Mouse (Mus musculus) megakaryocyte-erythroid progenitor cell, adult 5-6 weeks (primary cell): Measurements from ENCODE around the gene Tgfbrap1. TPM values are rescaled to one million over a fixed set of nuclear protein-coding genes. Genes with fewer than 3 reads are reported as not detected.
"Not testable (repeated sequence)": the region's sequence is repeated elsewhere in the genome, so short reads cannot be mapped to it uniquely, and the experiment has no call there.

ENCODE experiments used
- ATAC-seq: replicated peaks from 2 replicates; pipeline ENCODE4 v1.8.0; 2016; ENCODE audit warnings: mild to moderate bottlenecking, inconsistent platforms; ENCODE audit not compliant: severe bottlenecking, poor library complexity, low FRiP score, low TSS enrichment
- total RNA-seq, 2 experiments: library from RNA; stranded (forward) in 1 of 2; stranded (reverse) in 1 of 2; fragments of 200-1000, 215-1000 nt in 1 of 2; fragments of >200 nt in 1 of 2; fragmentation: Nextera tagmentation in 1 of 2; gene quantifications; 2 replicates each; pipeline ENCODE4 v1.2.3; 2014 to 2017

Gene Tgfbrap1
- total RNA-seq (2014; fragmentation: Nextera tagmentation) (23.1 and 30.6 TPM in 2 replicates), total RNA-seq (2017) (9.1 and 16.9 TPM in 2 replicates)

DNA sequence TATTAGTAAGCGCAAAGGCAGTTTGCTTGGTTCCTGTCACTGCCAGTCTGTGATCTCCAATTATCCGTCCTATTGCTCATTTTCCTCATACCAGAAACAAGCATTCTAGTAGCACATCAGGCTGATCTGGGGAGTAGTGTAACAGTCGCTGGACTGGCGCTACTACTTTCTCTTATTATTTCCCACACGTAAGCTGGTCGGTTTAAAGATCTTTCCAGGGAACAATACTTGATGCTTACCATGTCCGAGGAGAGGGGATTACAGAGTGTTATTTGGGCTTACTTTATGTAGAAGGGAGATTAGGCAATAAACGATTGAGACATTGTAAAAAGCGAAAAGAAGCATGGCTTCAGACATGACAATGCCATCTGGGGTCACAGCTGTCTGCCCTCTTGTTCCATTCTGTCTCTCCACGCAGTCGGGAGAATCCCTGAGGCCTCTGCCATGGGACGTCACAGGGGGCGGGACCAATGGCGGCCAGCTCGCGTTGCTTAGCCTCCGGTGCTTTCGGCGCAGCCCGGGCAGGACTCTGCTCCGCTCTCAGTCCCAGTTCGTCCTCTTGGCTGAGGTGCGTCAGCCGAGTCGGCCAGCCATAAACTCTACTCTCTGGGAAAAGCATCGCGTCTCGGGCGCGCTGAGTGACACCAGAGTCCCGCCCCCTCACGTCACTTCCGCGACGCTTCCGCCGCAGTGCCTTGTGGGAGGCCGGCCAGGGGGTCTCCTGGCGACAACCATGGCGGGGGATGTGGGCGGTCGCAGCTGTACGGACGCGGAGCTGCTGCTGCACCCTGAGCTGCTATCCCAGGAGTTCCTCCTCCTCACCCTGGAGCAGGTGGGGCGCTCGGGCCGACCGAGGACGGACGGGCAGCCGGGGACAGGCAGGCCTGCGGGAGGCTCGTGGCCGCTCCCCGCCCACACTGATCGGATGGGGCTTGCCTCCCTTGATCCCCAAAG is at the start of gene Tgfbrap1, which contains the start of gene AI597479:
Gene Tgfbrap1, minus strand, starts transcription at position 607 of the 954 bp plus-strand sequence.
Gene AI597479, plus strand, starts transcription at position 680 of the 954 bp plus-strand sequence.
- peak; percentile 97 for ATAC-seq

DNA sequence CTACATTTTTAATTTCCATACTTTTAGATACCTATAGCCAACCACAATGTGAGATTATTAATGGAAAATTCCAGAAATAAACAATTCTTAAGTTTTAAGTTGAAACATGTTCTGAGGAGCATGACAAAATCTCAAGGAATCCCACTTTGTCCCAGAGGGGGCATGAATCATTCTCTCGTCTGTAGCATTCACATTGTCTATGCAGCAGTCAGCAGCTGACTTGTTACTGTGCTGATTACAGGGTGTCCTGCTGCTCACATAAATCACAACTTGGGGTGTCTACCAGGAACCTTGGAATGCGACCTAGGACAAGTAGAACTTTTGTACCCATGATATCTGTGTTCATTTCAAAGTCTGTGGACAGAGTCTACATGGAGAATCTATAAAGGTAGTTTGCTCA is 49.0 kb upstream of the Tgfbrap1 start:
- ATAC-seq, result no peak

DNA sequence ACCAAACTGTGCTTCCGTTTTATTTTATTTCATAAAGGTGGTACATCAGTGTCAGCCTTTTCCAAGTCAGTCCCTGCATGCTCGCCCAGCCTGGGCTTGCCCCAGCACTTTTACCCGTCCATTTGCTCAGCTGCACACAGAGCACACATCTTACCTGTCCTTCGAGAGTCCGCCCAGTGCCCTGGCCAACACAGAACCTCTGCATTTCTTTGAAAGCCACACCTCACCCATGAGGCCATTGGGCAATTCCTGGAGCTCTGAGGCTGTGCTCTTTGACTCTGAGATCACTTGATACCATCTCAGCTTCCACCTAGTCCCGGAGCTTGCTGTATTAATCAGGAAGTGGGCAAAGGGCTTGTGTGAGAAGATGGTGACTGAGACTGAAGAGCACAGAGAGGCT is 47.0 kb upstream of the Tgfbrap1 start:
- ATAC-seq, result no peak

DNA sequence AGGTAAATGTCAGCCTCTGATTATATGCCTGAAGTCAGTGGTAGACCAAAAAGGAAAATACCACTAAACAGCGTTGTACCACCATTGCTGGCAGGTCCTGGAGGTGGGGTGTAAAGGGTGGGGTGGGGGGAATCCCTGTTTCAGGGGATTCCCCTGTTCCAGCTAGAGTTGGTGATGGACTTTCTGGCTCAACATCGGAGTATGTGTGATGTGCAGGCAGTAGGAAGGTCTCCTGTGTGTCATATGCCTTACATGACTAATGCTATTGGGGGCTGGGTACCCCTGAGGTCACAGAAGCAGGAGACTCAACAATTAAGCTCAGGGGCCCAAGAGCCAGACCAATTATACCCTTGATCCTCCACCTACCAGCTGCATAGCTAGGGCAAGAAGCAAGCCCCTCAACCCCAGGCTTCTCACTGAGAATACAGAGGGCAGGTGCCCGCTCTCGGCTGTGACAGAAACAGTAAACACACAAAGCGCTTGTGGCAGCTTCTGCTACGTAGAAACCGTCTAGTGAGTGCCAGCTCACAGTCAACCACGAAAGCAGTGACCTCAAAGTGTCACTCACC is 46.0 kb upstream of the Tgfbrap1 start:
- ATAC-seq, result no peak

DNA sequence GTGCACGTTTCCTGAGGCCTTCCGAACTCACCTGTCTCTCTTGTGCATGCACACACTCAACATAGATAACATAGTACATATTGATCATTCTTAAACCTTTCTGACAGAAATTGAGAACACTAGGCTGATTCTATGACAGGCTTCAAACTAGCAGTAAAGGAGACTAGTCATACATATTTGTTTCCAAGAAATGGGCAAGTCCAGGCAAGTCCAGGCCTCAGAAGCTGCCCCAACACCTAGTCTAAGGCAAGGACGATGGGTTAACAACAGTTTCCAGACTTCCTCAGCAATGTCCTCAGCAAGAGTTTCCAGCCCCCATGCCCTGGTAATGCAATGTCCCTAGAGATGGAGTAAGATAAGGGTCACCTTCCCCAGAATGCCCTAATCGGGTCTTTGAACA is 45.4 kb upstream of the Tgfbrap1 start:
- no peak for ATAC-seq

DNA sequence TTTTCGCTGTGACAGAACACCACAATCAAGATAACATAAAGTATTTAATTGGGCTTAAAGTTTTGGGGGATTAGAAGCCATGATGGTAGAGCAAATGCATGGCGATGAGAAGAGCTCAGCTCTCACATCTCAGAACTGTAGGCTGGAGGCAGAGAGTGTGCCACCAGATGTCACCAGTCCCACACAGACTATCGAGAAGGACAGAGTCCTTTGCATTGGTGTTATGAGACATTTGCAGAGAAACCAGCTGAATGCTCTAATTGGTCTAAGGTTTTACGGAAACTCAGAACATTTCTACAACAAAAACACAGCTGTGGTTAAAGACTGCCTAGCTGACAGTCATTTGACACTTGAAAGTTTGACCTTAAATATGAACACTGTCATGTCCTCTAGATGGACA is 44.8 kb upstream of the Tgfbrap1 start:
- no peak for ATAC-seq

DNA sequence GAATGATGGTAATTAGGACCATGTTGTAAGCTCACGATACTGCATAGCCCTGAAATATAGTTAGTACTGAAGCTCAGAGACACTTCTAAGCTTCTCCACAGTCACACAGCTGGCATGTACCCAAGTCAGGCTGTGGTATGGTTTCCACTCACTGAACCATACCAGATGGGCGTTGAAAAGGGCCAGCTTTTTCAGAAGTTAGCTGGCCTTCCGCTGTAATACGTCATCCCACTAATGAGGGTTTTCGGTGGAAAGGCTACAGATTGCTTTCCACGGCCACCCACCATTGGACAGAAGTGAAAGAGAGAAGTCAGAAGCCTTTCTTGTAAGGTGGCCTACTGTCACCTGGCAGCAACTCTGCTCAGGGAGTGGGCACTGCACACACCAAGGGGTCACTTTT is 44.4 kb upstream of the Tgfbrap1 start:
- no peak for ATAC-seq

DNA sequence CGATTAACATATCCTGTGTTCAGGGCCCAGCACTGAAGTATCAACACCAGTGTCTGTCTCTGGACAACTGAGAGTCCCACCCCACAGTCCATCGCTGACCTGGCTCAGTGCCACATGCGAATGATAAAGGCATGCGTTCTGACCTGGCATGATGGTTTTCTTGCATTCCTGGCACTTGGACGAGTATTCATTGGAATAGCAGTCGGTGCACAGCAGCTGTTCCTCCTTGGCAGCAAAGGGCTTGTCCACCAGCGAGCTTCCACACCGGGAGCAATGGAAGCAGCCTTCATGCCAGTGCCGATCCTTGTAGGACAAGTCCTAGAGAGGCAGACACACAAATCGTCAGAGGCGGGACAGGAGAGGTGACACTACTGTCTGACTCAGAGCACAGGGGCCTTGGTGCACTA is 43.1 kb upstream of the Tgfbrap1 start:
- no peak for ATAC-seq

DNA sequence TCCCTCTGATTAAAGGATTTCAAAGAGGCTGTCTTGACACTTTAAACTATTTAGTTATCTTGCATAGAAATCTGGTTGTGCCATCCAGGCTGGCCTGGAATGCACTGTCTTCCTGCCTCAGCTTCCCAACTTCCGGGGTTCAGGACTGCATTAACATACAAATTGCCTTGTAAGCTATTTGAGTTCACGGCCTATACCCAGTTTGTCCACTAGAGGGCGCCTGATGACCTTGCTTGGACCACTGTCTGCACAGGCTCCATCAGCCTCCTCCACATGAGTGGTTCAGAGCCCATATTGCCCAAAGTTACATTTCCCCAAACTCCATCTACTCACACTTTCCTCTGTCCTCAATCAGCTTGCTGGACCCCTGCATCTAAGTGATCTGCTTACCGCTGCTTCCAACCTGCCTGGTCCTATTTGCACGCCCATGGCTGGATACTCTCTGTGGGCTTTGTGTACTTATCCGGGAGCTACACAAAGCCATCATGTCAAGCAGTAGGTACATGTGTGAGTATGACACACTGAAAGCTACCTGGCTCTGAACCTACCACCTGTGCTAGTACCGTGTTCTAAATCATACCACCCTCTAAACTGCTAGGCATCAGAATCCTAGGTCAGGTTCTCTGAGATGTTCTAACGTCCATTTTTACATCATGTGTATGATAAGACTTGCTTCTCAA is 41.3 kb upstream of the Tgfbrap1 start:
- peak; percentile 93 for ATAC-seq

DNA sequence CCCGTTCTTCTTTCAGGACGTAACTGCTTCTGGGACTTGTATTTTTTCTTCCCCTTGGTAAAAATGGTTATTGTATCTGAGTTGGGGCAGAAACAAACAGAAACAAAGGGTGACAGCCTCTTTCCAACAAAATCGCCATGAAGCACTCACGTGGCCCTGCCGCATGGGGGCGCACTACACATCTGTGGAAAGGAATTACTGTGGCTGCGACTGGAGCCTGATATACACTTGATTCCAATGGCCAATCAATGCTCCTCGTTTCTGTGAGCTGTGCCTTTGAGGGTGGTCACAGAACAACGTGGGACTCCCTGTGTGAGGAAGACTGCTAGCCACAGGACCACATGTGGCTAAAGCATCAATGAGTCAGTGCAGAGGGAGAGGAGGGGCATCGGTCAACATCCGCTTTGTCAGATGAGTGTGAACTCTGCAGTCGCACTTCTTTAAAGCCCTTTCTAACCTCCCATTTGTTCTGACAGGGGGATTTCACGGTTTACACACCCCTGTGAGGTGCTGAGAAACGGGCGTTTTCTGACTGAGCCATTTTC is 39.9 kb upstream of the Tgfbrap1 start:
- no peak for ATAC-seq

DNA sequence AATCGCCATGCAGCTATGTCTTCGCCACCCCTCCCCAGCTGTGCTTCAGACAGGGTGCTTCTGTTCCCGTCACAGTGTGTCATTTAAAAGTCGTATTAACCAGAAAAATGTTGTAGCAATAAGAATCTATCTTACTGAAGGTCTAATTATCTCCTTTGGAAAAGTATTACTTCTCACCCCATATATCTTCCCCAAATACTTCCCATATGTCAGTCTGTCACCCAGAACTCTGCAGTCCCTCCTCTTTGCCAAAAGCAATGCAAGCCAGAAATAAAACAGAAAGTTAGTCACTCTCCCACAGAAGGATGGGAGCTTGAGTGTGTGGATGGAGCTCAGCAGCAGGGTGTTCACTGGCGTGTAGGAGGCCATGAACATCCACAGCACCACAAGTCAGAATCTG is 38.9 kb upstream of the Tgfbrap1 start:
- no peak for ATAC-seq

DNA sequence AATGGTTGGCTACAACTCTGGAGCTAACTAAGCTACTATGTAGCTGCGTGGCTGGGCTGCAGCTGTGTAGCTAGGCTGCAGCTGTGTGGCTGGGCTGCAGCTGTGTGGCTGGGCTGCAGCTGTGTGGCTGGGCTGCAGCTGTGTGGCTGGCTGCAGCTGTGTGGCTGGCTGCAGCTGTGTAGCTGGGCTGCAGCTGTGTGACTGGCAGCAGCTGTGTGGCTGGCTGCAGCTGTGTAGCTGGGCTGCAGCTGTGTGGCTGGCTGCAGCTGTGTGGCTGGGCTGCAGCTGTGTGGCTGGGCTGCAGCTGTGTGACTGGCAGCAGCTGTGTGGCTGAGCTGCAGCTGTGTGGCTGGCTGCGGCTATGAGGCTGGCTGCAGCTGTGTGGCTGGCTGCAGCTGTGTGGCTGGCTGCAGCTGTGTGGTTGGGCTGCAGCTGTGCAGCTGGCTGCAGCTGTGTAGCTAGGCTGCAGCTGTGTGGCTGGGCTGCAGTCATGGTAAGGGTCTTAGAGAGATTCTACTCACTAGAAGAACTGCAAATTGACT is 38.1 kb upstream of the Tgfbrap1 start:
- ATAC-seq, result not testable (repeated sequence)

DNA sequence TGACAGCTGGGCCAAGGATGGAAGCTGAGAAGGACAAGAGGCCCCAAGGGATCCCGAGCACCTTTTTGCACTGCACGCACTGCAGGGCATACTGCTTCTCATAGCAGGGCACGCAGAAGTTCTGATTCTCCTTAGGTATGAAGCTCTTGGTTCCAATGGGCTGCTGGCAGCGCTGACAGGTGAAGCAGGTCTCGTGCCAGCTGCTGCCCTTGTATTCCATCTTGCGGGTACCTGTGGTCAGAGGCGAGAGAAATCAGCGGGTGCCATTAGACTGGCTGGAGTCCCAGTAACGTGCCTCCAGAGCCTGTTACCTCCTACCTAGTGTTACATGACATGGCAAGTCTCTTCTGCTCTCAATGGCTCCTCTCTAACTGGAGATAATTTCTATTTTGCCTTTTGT is 33.2 kb upstream of the Tgfbrap1 start:
- ATAC-seq, result no peak

DNA sequence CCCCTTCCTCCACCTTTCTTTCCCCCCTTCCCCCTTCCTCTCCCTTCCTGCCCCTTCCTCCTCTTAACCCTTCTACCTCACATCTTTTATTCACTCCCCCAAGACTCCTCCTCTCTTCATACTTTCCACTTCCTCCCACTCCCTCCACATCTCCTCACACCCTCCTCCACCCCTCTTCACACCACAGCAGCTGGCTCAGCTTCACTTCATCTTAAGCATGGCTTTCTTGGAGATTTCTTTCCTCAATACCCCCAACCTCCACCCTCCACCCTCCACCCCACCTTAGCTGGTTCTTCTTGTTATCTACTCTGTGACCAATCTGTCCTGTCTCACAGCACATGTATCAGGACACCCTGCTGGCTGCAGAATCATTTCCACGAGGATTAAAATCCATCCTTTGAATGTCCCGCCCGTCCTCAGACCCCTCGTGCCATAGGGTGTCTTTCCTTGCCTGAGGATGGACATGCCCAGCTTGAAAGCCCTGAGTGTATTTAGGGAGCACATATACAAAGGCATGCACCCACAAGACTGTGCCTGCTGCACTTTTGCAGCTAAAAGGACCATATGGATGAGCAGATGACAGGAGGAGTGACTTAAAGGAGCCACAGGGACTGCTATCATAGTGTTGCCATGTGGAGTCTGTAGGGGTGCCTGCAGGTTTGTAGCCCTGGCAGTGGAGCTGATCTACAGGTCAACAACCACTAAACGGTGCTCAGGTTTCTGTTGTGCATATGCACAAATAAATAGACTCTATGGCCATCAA is 32.0 kb upstream of the Tgfbrap1 start:
- ATAC-seq, result no peak

DNA sequence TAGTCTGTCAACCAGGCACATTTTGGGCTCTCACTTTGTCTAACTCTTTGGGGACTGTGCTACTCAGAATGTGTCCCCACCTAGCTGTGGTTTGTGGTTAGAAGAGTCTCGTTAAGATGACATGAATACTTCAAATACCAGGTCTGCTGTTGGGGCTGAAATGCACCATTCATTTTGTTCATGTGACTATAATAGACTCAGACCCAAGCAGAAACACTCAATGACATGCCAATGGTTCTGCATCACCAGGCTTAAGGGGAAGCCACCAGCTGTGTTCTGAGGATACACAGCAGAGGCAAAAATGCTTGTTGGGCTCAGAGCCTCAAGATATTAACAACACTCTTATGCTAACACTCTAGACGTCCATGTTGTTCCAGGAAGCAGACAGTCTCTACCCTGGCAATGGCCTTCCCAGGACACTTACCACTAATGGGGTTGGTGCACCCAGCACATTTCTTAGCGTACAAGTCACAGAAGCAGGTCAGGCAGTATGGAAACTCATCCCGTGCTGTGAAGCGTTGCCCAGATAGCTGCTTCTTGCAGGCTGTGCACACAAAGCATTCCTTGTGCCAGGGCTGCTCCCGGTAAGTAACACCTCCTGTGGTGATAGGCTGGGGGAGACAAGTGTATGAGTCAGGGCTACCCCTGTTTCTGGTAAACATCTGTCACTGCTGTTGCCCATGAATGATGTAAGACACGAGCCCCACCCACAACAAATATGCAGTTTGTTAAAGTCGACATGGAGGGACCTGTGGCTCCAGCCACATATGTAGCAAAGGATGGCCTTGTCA is 29.6 kb upstream of the Tgfbrap1 start:
- ATAC-seq, result no peak

DNA sequence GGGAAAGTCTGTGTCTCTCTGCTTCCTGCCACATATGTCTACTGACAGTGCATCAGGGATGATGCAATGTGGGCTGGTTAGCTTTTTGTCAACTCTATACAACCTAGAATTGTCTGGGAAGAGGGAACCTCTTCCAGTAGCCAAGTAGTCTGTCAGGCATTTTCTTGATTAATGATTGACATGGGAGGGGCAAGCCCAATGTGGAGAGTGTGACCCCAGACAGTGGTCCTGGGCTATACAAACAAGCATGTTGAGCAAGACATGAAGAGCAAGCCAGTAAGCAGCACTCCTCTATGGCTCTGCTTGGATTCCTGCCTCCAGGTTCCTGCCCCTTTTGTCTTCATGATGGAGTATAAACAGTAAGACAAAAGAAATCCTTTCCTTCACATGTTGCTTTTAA is 28.8 kb upstream of the Tgfbrap1 start:
- ATAC-seq, result no peak

DNA sequence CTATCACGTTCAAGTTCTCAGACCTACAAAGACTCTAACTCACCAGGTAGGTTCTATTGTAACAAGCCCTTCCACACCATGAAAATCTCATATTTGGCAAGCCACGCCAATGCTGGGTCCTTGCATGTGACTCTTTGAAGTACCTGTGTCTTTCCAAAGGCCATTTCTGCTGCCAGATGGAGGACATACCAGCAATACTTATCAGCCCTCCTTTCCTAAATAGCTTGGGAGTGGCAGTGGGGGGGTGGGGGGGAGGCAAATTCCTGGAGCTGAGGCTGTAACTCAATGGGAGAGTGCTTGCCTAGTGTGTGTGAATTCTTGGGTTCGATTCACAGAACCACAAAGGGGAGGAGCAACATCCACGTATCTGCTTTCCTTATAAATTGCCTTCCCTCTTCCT is 26.3 kb upstream of the Tgfbrap1 start:
- no peak for ATAC-seq

DNA sequence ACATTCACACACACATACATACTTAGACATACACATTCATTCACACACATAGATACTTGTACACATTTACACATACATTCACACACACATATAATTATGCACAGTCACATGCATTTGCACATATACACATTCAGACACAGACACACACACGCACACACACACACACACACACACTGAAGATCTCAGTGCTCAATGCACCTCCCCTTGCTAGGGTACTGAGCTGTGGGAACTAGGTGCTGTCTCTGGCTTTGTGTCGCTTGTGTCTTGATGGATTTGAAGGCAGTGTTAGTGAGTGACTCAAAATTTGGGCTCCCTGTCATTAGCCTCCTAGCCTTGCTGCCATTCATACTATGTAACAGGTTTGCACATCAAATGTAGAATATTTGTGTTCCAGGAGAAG is 24.2 kb upstream of the Tgfbrap1 start:
- ATAC-seq, result no peak
